Mouse (Mus musculus) gastrocnemius, postnatal 36 days (tissue): ENCODE results near the gene 4932438A13Rik. TPM values are rescaled to one million over a fixed set of nuclear protein-coding genes. Genes with fewer than 3 reads are reported as not detected.
A peak's percentile ranks its signal among the peaks of the same experiment; 100 is the strongest.

Experiments
- DNase-seq, 2 experiments: peaks; one replicate each; pipeline ENCODE4 v3.0.0; 2022
- intact Hi-C: fragments of 180-260 bp; cut with DNase I; formaldehyde crosslinking; loops from one replicate; pipeline ENCODE4 v1.15.1; 2025
- total RNA-seq, 2 experiments: library from RNA; stranded (reverse); gene quantifications; 2 replicates each; pipeline ENCODE4 v1.2.3; 2021

Gene 4932438A13Rik
- total RNA-seq, 2 experiments from 2014 or later: 22.4 to 27.9 TPM

DNA sequence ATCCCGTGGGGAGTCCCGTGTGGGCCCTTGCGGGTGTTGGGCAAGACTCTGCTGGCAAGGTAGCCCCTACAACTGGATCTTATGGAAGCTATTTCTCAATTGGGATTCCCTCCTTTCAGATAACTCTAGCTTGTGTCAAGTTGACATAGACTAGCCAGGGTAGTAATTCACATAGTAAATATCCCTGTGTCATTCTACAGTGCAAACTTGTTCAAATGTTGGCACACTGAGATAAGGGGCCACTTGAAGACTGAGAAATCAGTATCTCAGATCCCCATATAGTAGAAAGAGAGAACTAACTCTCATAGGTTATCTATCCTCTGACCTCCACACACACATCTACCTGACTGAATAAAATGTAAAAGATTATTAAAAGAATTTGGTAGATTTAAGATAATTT lies 42.5 kb downstream of the 4932438A13Rik start:
- intact Hi-C loops: no loop called here

GRCm38 (mm10) chr3:36917832-36918231 lies 54.9 kb downstream of the 4932438A13Rik start:
- intact Hi-C loops: no loop called here
- no peak for DNase-seq

More for the DNA sequence above, 42.5 kb downstream of the 4932438A13Rik start:
- DNase-seq: no peak

DNA sequence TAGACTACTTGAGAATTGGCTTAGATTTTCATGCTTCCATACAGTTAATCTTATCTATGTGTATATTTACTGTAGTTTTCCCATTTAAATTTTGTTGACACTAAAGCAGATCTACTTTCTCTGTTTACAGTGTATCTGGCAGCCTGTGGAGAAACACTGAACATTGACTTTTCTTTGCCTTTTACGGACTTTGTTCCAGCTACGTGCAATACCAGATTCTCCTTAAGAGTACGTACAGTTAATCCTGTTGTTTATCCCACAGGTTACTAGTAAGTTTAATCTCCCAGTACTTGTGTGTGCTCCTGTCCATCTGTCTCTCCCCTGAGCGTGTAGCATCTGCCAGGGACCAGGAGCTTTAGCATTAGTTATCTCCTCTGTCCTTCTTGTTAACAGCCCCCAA lies 55.4 kb downstream of the 4932438A13Rik start:
- intact Hi-C loops: no loop called here
- DNase-seq: no peak

GRCm38 (mm10) chr3:36941572-36941971 lies 78.7 kb downstream of the 4932438A13Rik start:
- intact Hi-C loops: no loop called here
- no peak for DNase-seq

DNA sequence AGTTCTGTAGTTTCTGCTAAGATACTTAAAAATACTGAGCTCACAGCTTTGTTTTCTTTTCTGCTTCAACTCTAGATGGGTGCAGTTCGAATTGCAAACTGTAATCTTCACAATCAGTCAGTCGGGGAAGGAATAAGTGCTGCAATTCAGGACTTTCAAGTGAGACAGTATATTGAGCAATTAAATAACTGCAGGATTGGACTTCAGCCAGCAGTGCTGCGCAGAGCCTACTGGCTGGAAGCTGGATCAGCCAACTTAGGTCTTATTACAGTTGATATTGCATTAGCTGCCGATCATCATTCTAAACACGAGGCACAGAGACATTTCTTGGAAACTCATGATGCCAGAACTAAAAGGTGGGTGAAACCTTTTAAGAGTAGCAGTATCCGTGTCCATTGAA lies 79.2 kb downstream of the 4932438A13Rik start:
- no peak for DNase-seq
- intact Hi-C loops: no loop called here

GRCm38 (mm10) chr3:36943706-36944105 lies 80.8 kb downstream of the 4932438A13Rik start:
- intact Hi-C loops: no loop called here
- DNase-seq: no peak

GRCm38 (mm10) chr3:37037979-37038378 lies 175.1 kb downstream of the 4932438A13Rik start:
- intact Hi-C loops: no loop called here
- no peak for DNase-seq

- no peak for DNase-seq
- intact Hi-C loops: no loop called here
Measured at GRCm38 (mm10) chr3:37039811-37040210, 176.9 kb downstream of the 4932438A13Rik start.

GRCm38 (mm10) chr3:37051491-37051890 lies 188.6 kb downstream of the 4932438A13Rik start:
- intact Hi-C loops: no loop called here
- no peak for DNase-seq

GRCm38 (mm10) chr3:37063406-37063805 lies 200.5 kb downstream of the 4932438A13Rik start, which contains the start of gene Adad1:
Adad1 (plus strand) TSS chr3:37063527.
- intact Hi-C loops: no loop called here
- DNase-seq: no peak

DNA sequence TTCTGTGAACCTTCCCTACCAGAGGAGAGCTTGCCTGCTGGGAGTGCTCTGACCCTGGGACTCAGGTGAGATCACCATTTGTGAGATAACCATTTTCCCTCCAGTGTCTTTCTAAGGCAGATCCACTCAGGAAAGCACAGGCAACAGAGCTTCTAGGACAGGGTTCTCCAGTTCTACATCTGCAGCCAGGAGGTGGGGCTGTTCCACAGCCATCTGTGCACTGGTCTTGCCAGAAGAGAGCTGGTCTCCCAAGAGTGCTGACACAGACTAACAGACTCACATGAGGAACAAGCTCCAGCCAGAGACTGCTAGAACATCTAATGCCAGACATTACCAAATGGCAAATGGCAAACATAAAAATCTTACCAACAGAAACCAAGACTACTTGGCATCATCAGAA lies 210.3 kb downstream of the 4932438A13Rik start:
- intact Hi-C loops: loop anchor here (10.0 kb wide), 1 partner anchor 132 kb away; no protein-coding TSS in a partner anchor
- DNase-seq: peak; percentile 35 to 56

DNA sequence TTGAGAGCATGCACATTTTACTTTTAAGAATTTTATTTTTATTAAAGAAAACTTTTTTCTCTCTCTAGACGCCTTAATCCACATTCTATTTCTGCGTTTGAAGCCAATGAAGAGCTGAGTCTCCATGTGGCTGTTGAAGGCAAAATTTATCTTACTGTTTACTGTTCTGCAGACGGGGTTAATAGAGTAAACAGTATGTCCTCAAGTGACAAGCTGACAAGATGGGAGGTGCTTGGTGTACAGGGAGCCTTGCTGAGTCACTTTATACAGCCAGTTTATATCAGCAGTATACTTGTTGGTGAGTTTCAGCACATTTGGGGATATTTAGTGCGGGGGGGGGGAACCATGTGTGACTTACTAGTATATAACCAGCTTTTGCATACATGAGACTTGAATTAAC lies 222.0 kb downstream of the 4932438A13Rik start:
- DNase-seq: no peak
- intact Hi-C loops: no loop called here

GRCm38 (mm10) chr3:37090721-37091120 lies 227.8 kb downstream of the 4932438A13Rik start:
- intact Hi-C loops: no loop called here
- DNase-seq: no peak

Other genes with a start within 250 kb of the 4932438A13Rik start
- 1 to 10 TPM; 7.7 to 8.6 TPM for gene Bbs7, start 249.6 kb upstream of the 4932438A13Rik start, total RNA-seq
- gene Trpc3, start 172.9 kb upstream of the 4932438A13Rik start, total RNA-seq: 1 to 10 TPM; 2.7 to 3.3 TPM
- gene Adad1, start 200.4 kb downstream of the 4932438A13Rik start, total RNA-seq: not detected